Mouse (Mus musculus): ENCODE data around the gene Gm20388. TPM values are rescaled to one million over a fixed set of nuclear protein-coding genes. Genes with fewer than 3 reads are reported as not detected.

The Gm20388 gene
- polyA plus RNA-seq, 1 experiment from 2014 or later = 4.4 TPM

DNA sequence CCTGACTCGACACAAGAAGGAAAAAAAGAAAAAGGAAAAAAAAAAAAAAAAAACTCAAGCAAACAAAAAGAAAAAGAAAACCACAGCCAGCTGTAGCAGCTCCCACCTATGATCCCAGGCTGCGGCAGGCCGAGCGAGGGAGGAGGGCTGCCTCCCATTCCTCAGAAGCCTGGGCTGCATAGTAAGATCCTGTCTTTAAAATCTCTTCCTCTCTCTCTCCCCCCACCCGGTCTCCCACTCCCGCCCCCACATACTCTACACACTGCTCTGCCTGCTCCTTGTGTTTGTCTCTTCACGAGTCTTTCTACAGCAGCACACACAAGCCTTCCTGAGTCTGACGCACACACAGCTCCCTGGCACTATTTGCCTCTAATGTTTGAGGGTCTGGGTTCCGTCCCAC, 3211.4 kb downstream of the Gm20388 start:
- no peak overlapping the region for H3K27ac ChIP-seq
- no peaks in the 10 kb centered on the region for H3K36me3 ChIP-seq
- H3K9me3 ChIP-seq = no peaks in the 10 kb centered on the region
- 73% methylated on average over 9 of the region's 9 CpGs for WGBS
- H3K4me1 ChIP-seq (replicated peaks) = peaks cover 14% of the 10 kb centered on the region
- no peak for ATAC-seq
- no peak overlapping the region for H3K9ac ChIP-seq (replicated peaks)
- H3K27me3 ChIP-seq = peaks cover 52% of the 10 kb centered on the region
- no peak overlapping the region for H3K4me3 ChIP-seq (replicated peaks)
- no peak overlapping the region for H3K4me2 ChIP-seq (replicated peaks)

GRCm38 (mm10) chr8:123122670-123123069, 3212.0 kb downstream of the Gm20388 start:
- Histone ChIP-seq H3K27ac (no peak overlapping the region), H3K4me1 (replicated peaks) (peaks cover 8% of the 10 kb centered on the region), H3K9ac (replicated peaks) (no peak overlapping the region), H3K36me3 (no peaks in the 10 kb centered on the region), H3K27me3 (peaks cover 49% of the 10 kb centered on the region), H3K9me3 (no peaks in the 10 kb centered on the region), H3K4me3 (replicated peaks) (no peak overlapping the region), H3K4me2 (replicated peaks) (no peak overlapping the region)
- no peak for ATAC-seq
- 80% methylated on average over 5 of the region's 5 CpGs for WGBS

DNA sequence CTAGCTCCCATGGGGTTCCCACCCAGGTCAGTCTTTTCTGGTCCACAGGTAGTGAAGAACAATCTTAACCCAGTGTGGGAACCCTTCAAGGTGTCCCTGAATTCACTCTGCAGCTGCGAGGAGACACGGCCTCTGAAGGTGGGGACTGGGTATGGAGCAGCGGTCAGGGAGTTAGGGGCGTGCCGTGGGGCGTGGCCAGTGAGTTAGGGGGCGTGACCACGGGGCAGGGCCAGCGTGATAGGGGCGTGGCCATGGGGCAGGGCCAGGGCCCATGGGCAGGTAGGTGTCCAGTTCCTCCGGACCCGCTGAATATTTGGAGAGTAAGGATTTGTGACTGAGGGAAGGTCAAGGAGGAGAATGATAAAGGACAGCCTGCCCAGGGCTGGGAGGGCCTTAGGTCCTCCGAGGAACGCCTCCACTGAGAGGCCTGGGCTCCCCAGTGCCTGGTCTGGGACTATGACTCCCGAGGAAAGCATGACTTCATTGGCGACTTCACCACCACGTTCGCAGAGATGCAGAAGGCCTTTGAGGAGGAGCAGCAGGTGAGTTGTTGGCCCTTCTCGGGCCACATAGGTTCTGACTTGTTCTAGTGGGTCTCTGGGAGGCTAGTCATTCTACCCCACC, 3215.7 kb downstream of the Gm20388 start:
- no peak for ATAC-seq

DNA sequence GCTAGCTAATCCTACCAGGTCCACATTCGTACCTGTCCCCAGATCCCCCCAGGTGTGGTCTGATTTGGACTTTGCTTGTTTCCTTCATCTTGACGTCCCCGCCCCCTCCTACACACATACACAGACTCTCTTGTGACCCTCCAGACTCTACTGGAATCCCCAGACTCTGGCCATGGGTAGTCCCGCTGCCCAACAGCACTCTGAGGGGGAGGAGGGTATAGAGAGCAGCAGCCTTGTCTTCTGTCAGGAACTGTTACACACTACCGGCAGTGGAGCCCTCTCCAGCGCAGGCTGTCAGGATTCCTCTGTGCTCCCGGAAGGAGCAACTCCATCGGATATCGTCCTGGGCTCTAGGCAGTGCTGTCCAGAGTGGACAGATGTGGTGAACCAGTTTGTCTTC, 3220.4 kb downstream of the Gm20388 start:
- 75% methylated on average over 9 of the region's 9 CpGs for WGBS
- no peak for ATAC-seq
- H3K4me3 ChIP-seq (replicated peaks) = no peak overlapping the region

More for the DNA sequence above, 3215.7 kb downstream of the Gm20388 start:
- Histone ChIP-seq H3K4me1 (replicated peaks) (0 out of 2 replicates have a peak, but pooled peaks cover 3% of the 10 kb centered on the region), H3K4me2 (replicated peaks) (no peak overlapping the region), H3K9ac (replicated peaks) (no peak overlapping the region), H3K27ac (no peak overlapping the region), H3K27me3 (peaks cover 26% of the 10 kb centered on the region), H3K9me3 (no peaks in the 10 kb centered on the region), H3K4me3 (replicated peaks) (no peak overlapping the region), H3K36me3 (no peaks in the 10 kb centered on the region)
- WGBS = 5% methylated on average over 19 of the region's 19 CpGs

DNA sequence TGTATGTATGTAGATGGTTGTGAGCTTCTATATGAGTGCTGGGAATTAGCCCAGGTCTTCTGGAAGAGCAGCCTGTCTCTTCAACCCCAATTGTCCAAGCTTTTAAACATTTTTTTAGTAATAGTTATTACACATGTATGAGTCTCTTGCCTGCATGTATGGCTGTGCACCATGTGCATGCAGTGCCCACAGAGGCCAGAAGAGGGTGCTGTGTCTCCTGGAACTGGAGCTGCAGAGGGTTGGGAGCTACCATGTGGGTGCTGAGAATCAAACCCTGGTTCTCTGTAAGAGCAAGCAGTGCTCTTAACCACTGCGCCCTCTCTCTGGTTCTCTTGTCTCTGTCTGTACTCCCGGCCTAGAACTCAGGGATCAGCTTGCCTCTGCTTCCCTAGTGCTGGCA, 3222.3 kb downstream of the Gm20388 start:
- no peak for ATAC-seq
- peaks cover 28% of the 10 kb centered on the region for H3K4me1 ChIP-seq (replicated peaks)
- no peak overlapping the region for H3K27ac ChIP-seq
- H3K4me2 ChIP-seq (replicated peaks) = no peak overlapping the region
- 89% methylated on average over 2 of the region's 2 CpGs for WGBS
- no peaks in the 10 kb centered on the region for H3K9me3 ChIP-seq
- no peak overlapping the region for H3K9ac ChIP-seq (replicated peaks)
- 0 out of 2 replicates have a peak, but pooled peaks cover 2% of the 10 kb centered on the region for H3K27me3 ChIP-seq
- H3K4me3 ChIP-seq (replicated peaks) = no peak overlapping the region
- no peaks in the 10 kb centered on the region for H3K36me3 ChIP-seq

More for the DNA sequence above, 3220.4 kb downstream of the Gm20388 start:
- H3K27ac ChIP-seq = no peak overlapping the region
- no peaks in the 10 kb centered on the region for H3K9me3 ChIP-seq
- H3K9ac ChIP-seq (replicated peaks) = no peak overlapping the region
- H3K27me3 ChIP-seq = peaks cover 16% of the 10 kb centered on the region
- no peaks in the 10 kb centered on the region for H3K36me3 ChIP-seq
- peaks cover 17% of the 10 kb centered on the region for H3K4me1 ChIP-seq (replicated peaks)
- H3K4me2 ChIP-seq (replicated peaks) = no peak overlapping the region

GRCm38 (mm10) chr8:123134149-123134713, 3223.6 kb downstream of the Gm20388 start:
- no peak overlapping the region for H3K4me3 ChIP-seq (replicated peaks)
- H3K9me3 ChIP-seq = no peaks in the 10 kb centered on the region
- no peaks in the 10 kb centered on the region for H3K36me3 ChIP-seq
- ATAC-seq = no peak
- H3K9ac ChIP-seq (replicated peaks) = no peak overlapping the region
- H3K27ac ChIP-seq = no peak overlapping the region
- WGBS = 87% methylated on average over 11 of the region's 11 CpGs
- H3K4me1 ChIP-seq (replicated peaks) = peaks cover 31% of the 10 kb centered on the region
- H3K4me2 ChIP-seq (replicated peaks) = no peak overlapping the region
- no peaks in the 10 kb centered on the region for H3K27me3 ChIP-seq

- H3K4me3 ChIP-seq (replicated peaks) = 0 out of 2 replicates have a peak overlapping the region, but pooled peaks have one; percentile 3
- no peaks in the 10 kb centered on the region for H3K36me3 ChIP-seq
- ATAC-seq = peak; percentile 62
- H3K4me2 ChIP-seq (replicated peaks) = peak overlapping the region; percentile 39
- peaks cover 31% of the 10 kb centered on the region for H3K4me1 ChIP-seq (replicated peaks)
- H3K9ac ChIP-seq (replicated peaks) = peak overlapping the region; percentile 28; the same call in 1 of the 2 replicates
- 9% methylated on average over 7 of the region's 7 CpGs for WGBS
- no peaks in the 10 kb centered on the region for H3K9me3 ChIP-seq
- peak overlapping the region; percentile 83 for H3K27ac ChIP-seq
- H3K27me3 ChIP-seq = no peaks in the 10 kb centered on the region
Observed at GRCm38 (mm10) chr8:123135406-123135805, 3224.8 kb downstream of the Gm20388 start.

GRCm38 (mm10) chr8:123135806-123136205, 3225.2 kb downstream of the Gm20388 start:
- 42% methylated on average over 9 of the region's 9 CpGs for WGBS
- peak overlapping the region; percentile 39 for H3K4me2 ChIP-seq (replicated peaks)
- peaks cover 31% of the 10 kb centered on the region for H3K4me1 ChIP-seq (replicated peaks)
- 0 out of 2 replicates have a peak overlapping the region, but pooled peaks have one; percentile 3 for H3K4me3 ChIP-seq (replicated peaks)
- peak overlapping the region; percentile 83 for H3K27ac ChIP-seq
- H3K9me3 ChIP-seq = no peaks in the 10 kb centered on the region
- H3K27me3 ChIP-seq = no peaks in the 10 kb centered on the region
- H3K36me3 ChIP-seq = no peaks in the 10 kb centered on the region
- peak overlapping the region; percentile 28; the same call in 1 of the 2 replicates for H3K9ac ChIP-seq (replicated peaks)
- no peak; the same call in 1 of the 2 replicates for ATAC-seq

DNA sequence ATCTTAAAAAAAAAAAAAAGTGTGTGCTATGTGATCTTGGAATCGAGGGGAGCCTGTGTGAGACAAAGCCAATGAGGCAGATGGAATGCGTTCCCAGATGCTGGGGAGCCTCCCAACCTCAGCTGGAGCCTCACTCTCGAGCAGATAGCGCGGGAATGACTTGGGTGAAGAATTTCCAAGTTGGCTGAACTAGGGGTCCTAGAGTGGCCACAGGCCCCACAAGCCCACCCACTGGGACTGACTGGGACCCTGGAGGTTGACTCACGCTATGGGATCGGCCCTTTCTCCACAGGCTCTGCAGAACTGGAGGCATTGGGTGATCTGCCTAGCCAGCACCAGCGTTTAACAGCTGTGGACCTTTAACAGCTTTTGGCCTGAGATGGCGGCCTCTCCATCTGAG, 3225.6 kb downstream of the Gm20388 start:
- no peak overlapping the region for H3K9ac ChIP-seq (replicated peaks)
- no peak overlapping the region for H3K27ac ChIP-seq
- H3K4me2 ChIP-seq (replicated peaks) = no peak overlapping the region
- WGBS = 86% methylated on average over 9 of the region's 9 CpGs
- H3K4me3 ChIP-seq (replicated peaks) = no peak overlapping the region
- peaks cover 31% of the 10 kb centered on the region for H3K4me1 ChIP-seq (replicated peaks)
- H3K9me3 ChIP-seq = no peaks in the 10 kb centered on the region
- H3K27me3 ChIP-seq = no peaks in the 10 kb centered on the region
- no peak for ATAC-seq
- H3K36me3 ChIP-seq = no peaks in the 10 kb centered on the region

GRCm38 (mm10) chr8:123137645-123138077, 3227.0 kb downstream of the Gm20388 start:
- Histone ChIP-seq H3K27me3 (no peaks in the 10 kb centered on the region), H3K9me3 (no peaks in the 10 kb centered on the region), H3K9ac (replicated peaks) (no peak overlapping the region; the same call in 1 of the 2 replicates), H3K4me2 (replicated peaks) (no peak overlapping the region), H3K4me1 (replicated peaks) (peaks cover 31% of the 10 kb centered on the region), H3K27ac (peak overlapping the region; percentile 57; the same call in 1 of the 2 replicates), H3K36me3 (no peaks in the 10 kb centered on the region), H3K4me3 (replicated peaks) (no peak overlapping the region)
- WGBS = 14% methylated on average over 2 of the region's 2 CpGs
- ATAC-seq = peak; percentile 78

- Histone ChIP-seq H3K36me3 (no peaks in the 10 kb centered on the region), H3K9ac (replicated peaks) (no peak overlapping the region), H3K9me3 (no peaks in the 10 kb centered on the region), H3K27ac (no peak overlapping the region), H3K4me2 (replicated peaks) (no peak overlapping the region), H3K4me1 (replicated peaks) (peaks cover 31% of the 10 kb centered on the region), H3K4me3 (replicated peaks) (no peak overlapping the region), H3K27me3 (no peaks in the 10 kb centered on the region)
- 76% methylated on average over 4 of the region's 4 CpGs for WGBS
- no peak for ATAC-seq
Observed at GRCm38 (mm10) chr8:123138741-123139140, 3228.1 kb downstream of the Gm20388 start.

DNA sequence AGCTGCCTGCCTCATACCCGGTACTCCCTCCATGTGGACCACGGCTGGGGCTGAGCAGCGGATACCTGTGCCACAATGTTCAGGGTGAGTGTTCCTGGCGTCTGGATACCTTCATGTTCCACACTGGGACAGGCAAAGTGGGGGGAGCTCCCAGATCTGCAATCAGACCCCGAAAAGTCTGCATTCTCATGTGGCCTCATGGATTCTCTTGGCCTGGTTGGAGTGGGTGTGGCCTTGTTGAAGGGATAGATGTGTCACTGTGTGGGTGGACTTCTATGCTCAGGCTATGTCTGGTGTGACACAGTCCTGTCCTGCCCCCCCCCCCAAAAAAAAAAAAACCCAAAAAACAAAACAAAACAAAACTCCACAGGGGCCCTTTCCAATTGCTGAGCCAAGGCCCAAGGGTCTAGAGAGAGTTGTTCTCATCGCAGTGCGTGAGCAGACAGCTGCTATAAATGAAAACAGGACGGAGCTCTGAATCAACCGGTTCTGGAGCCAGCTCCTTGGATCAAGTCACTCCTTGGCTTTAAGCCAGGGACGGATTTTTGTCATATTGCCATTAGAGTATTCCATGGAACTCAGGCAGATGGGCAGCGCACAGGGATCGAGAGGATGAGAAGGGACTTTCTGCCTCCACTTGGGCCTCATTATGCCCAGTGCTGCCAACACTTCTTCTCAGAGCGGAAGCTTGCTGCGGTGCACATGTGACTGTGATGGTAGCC, 3231.3 kb downstream of the Gm20388 start:
- no peak overlapping the region for H3K9ac ChIP-seq (replicated peaks)
- no peaks in the 10 kb centered on the region for H3K27me3 ChIP-seq
- H3K9me3 ChIP-seq = no peaks in the 10 kb centered on the region
- 82% methylated on average over 14 of the region's 14 CpGs for WGBS
- H3K4me1 ChIP-seq (replicated peaks) = peaks cover 10% of the 10 kb centered on the region
- H3K27ac ChIP-seq = no peak overlapping the region
- no peak overlapping the region for H3K4me3 ChIP-seq (replicated peaks)
- ATAC-seq = no peak
- H3K36me3 ChIP-seq = no peaks in the 10 kb centered on the region
- H3K4me2 ChIP-seq (replicated peaks) = no peak overlapping the region

Measured in midbrain, embryonic 13.5 days (tissue).